Mouse (Mus musculus): ENCODE measurements around the gene Rftn1. TPM values are rescaled to one million over a fixed set of nuclear protein-coding genes. Genes with fewer than 3 reads are reported as not detected.

Gene Rftn1
- polyA plus RNA-seq, 1 experiment = 6.8 TPM

DNA sequence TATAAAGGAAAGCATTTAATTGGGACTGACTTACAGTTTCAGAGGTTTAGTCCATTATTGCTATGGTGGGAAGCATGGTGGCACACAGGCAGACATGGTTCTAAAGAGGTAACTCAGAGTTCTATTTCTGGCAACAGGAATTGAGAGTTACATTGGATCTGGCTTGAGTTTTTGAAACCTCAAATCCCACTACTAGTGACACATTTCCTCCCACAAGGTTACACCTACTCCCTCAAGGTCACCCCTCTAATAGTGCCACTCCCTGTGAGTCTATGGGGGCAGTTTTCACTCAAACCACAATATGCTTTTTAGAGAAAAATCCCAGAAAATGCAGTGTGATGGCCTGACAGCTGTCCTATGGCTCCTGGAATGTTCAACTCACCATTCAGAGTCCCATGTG lies 231.5 kb downstream of the Rftn1 start:
- Histone ChIP-seq H3K9me3 (peaks cover 11% of the 10 kb centered on the region), H3K27me3 (replicated peaks) (no peaks in the 10 kb centered on the region), H3K4me1 (no peaks in the 10 kb centered on the region), H3K36me3 (replicated peaks; ENCODE audit: low read length) (no peaks in the 10 kb centered on the region), H3K4me3 (replicated peaks) (no peak overlapping the region)
- TF ChIP-seq FLI1 (IDR thresholded peaks at IDR 0.05; ENCODE audit: low read length) (no peak), GATA1 (IDR thresholded peaks at IDR 0.05; ENCODE audit: borderline replicate concordance, low read length) (no peak)

DNA sequence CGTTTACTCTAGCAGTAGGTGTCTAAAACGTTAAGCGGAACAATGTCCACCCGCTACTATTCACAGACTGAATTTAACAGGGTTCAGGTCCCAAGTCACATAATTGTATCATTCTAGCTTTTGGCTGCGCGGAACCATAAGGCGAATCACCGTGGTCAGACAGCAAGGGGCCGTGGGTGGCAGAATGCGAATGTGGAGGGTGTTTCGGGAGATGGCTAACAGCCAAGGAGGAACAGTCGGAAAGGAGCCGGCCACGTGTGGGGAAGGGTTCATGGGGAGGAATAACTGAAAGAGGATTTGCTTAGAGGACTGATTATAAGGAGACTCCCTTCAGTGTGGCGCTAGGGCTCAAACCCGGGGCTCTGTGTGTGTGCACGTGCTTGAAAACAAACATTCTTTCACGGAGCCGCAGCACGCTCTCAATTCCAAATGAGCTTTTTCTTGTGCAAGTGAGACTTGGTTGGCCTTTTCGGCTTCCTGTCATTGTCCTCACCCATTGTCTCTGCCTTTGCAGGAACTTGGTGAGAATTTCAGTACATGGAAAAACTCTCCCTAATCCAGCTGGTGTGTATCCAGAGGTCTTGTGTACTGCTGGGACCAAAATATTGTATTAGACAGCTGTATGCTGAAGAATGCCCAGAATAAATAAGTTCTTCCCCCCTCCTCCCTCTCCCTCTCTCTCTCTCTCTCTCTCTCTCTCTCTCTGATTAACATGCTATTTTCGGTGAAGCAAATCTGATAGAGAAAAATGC lies 238.4 kb downstream of the Rftn1 start:
- H3K9me3 ChIP-seq = no peaks in the 10 kb centered on the region
- no peaks in the 10 kb centered on the region for H3K36me3 ChIP-seq (replicated peaks; ENCODE audit: low read length)
- peaks cover 5% of the 10 kb centered on the region for H3K27me3 ChIP-seq (replicated peaks)
- H3K4me1 ChIP-seq = peaks cover 5% of the 10 kb centered on the region; the same call in 1 of the 2 replicates
- peak overlapping the region; percentile 79 for H3K4me3 ChIP-seq (replicated peaks)
- TF ChIP-seq GATA1 (IDR thresholded peaks at IDR 0.05; ENCODE audit: borderline replicate concordance, low read length) = no peak
- no peak for TF ChIP-seq FLI1 (IDR thresholded peaks at IDR 0.05; ENCODE audit: low read length)

GRCm38 (mm10) chr17:49951491-49951855 lies 239.0 kb downstream of the Rftn1 start:
- Histone ChIP-seq H3K9me3 (no peaks in the 10 kb centered on the region), H3K27me3 (replicated peaks) (peaks cover 5% of the 10 kb centered on the region), H3K4me3 (replicated peaks) (peak overlapping the region; percentile 79), H3K4me1 (peaks cover 5% of the 10 kb centered on the region; the same call in 1 of the 2 replicates), H3K36me3 (replicated peaks; ENCODE audit: low read length) (no peaks in the 10 kb centered on the region)
- TF ChIP-seq FLI1 (IDR thresholded peaks at IDR 0.05; ENCODE audit: low read length) = no peak
- no peak for TF ChIP-seq GATA1 (IDR thresholded peaks at IDR 0.05; ENCODE audit: borderline replicate concordance, low read length)

DNA sequence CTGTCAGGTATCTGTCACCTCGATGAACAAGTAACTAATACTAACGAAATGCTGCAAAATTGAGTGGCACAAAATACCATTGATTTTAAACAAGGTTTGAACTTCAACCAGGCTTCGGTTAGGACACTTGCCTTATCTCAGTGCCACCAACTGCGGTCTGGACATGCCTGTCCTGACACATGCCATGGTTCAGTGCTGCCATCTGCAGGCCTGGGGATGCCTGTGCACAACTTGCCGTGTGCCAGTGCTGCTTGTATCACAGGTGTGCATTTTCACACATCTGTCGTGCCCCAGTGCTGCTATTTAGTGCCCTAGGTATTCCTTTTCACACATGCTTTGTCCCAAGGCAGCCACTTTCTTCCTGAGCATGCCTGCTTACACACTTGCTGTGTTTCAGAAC lies 247.8 kb downstream of the Rftn1 start:
- Histone ChIP-seq H3K9me3 (peaks cover 15% of the 10 kb centered on the region), H3K4me1 (peaks cover 3% of the 10 kb centered on the region; the same call in 1 of the 2 replicates), H3K4me3 (replicated peaks) (peak overlapping the region; percentile 60), H3K27me3 (replicated peaks) (peaks cover 5% of the 10 kb centered on the region), H3K36me3 (replicated peaks; ENCODE audit: low read length) (no peaks in the 10 kb centered on the region)
- TF ChIP-seq GATA1 (IDR thresholded peaks at IDR 0.05; ENCODE audit: borderline replicate concordance, low read length) (no peak), FLI1 (IDR thresholded peaks at IDR 0.05; ENCODE audit: low read length) (no peak)

Other genes with a start within 250 kb of the Rftn1 start
- not detected in 2 replicates for gene Dazl, start 103.0 kb upstream of the Rftn1 start, polyA plus RNA-seq (2012; ENCODE audit: insufficient read depth, low replicate concordance)

All from megakaryocyte, embryonic 14.5 days (primary cell).